Mouse (Mus musculus) 3134 (cell line): ENCODE results near the gene Sorbs1.

Experiments used
- DNase-seq: peaks from one replicate; pipeline ENCODE4 v3.0.0-alpha.2; 2011; ENCODE audit warnings: low spot score; ENCODE audit not compliant: insufficient read length; ENCODE audit errors: extremely low read depth

The Sorbs1 gene

GRCm38 (mm10) chr19:40310410-40311130 lies 203.0 kb downstream of the Sorbs1 start:
- DNase-seq: no peak

- DNase-seq: no peak
Observed at GRCm38 (mm10) chr19:40309911-40310310, 203.7 kb downstream of the Sorbs1 start.

- peak; percentile 65 for DNase-seq
Observed at GRCm38 (mm10) chr19:40307550-40307949, 206.0 kb downstream of the Sorbs1 start.

GRCm38 (mm10) chr19:40306631-40307030 lies 206.9 kb downstream of the Sorbs1 start:
- no peak for DNase-seq

DNA sequence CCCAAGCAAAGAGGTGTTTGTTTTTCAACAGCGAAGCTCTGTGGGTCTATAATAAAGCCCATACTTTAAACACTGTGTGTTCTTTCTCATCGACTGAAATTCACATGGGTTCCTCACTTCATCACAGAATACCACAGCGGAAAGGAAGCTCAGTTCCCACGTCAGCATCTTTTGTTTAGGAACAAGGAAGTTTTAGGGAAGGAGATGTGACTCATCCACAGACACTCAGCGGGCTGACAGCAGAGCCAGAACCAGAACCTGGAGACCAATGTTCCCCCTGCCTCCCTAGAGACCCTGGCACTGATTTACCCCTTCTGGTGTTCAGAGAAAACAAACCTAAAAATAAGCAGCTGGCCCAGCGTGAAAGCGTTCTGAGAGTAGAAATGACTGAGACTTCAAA lies 208.1 kb downstream of the Sorbs1 start:
- no peak for DNase-seq

DNA sequence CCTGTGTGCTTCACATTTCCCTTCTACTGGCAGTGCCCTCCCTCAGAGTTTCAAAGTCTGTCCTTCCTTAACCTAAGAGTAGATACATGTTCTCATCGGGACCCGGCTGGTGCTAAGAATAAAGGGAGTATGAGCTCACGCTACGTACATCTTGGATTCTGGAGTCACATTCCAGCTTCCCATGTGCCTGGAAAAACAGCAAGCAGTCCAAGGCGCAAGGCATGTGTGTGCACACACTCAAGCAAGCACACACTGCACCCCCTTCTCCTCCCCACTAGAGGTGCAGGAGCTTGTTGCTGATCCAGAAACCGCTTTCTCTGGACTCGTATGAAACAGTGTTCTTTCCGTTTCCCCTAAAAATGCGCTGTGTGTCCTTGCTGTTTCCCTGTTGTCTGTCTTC lies 210.7 kb downstream of the Sorbs1 start:
- DNase-seq: no peak

DNA sequence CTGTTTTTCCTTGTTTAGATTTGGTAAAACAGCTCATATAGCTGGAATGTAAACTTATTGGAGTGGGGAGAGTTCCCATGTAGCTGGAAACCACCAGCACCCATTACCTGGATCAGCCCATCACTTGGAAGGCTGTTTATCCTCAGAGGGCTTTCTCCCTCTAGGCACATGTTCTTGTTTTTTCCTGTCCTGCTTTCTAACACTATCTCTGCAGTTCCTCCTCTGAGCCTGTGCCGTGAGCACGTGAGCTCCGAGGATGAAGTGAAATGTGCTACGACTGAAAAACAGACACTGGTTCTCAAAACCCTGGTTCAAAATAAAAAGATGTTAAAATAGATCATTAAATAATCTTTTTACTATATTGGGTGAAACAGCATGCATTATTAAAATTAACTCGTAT lies 211.1 kb downstream of the Sorbs1 start:
- DNase-seq: no peak

GRCm38 (mm10) chr19:40299983-40300759 lies 213.4 kb downstream of the Sorbs1 start:
- no peak for DNase-seq

DNA sequence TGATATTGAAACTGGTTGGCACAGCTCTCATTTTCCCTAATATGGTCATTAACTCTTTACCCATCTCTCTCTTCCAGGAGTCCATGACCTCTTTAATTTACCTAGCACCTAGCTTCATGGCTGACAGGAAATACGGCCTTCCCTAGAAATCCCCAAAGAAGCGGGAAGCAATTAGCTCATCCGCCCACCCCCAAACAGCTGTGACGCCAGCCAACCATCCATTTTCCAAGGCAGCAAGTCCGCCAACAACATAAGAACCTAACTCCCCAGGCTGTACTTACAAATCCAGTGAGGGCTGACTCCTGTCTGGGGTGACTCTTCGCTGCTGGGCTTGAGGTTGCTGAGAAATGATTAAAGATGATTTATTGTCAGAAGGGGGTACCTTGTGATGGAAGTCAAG lies 214.4 kb downstream of the Sorbs1 start:
- no peak for DNase-seq

DNA sequence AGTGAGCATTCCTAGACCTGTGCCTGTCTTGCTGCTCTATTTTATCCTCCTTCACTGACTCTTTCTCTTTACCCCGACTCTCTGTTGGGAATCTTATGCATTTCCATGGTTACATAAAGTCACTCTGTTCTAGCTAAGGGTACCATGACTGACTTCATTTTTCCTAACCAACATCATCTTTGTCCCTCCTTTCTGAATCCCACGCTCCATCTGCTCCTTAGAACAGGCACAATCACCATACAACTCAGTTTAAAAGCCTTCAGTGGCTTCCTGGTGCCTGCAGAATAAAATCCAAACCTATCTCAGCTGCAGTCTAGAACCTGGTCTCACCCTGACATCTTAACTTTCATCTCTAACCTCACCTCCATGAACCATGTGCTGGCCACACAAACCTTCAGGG lies 215.0 kb downstream of the Sorbs1 start:
- DNase-seq: no peak

DNA sequence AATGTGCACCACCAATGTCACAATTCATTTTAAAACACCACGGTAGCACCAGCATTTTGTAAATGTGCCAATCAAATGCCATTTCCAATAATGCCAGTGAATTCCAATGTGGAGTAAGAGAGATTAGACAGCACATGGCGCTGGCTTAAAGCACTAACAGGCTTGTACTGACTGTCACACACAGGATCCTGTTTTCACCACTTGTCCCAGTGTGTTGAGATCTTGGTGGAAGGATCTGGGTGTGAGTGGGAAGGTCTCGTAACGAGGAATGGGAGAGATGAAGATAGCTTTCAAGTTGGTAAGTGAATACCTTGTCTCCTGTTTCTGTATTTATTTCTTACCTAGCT lies 215.8 kb downstream of the Sorbs1 start:
- DNase-seq: no peak

DNA sequence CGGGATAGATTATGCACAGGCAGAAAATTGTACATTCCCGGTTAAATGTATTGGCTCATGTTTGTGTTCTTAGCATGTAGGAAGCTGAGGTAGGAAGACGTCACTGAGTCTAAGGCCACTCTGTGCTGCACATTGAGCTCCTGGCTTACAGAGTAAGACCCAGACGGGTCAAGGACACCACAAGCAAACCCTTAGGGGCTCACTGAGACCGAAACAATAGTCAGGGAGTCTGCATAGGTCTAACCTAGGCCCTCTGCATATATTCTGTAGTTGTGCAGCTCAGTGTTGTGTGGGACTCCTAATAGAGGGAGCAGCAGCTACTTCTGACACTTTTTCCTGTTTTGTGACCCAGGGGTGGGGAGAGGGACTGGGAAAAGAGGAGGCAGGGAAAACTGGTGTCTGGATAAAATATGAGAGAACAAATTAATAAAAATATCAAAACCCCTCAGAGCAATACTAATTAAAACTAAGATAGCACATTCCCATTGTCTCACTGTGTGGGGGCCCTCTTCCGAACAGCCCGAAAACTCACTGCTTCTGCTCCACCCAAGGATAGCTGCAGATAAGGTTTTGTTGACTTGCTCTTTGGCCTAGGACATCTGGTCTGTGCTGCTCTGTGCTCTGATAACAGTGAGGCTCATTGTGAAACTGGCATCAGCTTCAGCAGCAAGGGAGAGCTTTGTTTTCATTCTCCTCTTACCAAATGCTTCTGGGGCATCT lies 216.3 kb downstream of the Sorbs1 start:
- no peak for DNase-seq

DNA sequence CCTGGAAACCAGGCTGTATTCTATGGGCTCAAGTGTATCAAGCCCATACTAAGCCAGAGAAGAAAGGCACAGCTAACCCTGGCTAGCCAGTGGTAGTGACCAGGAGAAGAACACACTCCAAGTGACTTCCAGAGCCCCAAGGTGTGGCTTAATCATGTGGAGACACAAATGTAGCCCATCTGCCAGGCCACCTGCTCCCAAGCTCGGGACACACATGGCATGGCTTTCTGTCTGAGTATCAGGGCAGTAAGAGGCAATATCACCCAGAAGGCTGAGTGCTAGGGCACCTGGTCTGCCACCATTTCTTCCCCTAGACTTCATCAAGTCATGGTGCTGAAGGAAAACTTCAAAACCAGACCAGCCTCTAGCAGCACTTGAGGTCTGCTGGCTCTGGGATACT lies 219.3 kb downstream of the Sorbs1 start:
- DNase-seq: no peak

DNA sequence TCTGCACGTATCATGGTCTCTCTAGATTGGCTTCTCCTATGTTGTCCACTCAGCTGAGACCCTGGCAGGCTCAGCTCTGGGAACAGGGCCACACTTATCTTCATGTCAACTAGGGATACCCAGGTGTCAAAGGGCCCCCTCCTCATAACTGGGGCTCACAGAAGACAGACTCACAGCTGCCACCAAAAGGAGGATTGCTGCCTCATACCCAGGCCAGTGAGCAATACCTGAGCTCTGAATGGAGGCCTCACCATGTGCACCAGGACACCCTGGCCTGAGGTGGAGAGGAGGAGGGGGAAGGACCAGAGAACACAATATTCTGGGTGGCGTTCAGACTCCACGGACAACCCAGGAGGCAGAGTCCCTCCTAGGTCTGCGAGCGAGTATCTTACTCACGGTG lies 219.8 kb downstream of the Sorbs1 start:
- DNase-seq: no peak

GRCm38 (mm10) chr19:40290099-40290724 lies 223.4 kb downstream of the Sorbs1 start:
- no peak for DNase-seq

DNA sequence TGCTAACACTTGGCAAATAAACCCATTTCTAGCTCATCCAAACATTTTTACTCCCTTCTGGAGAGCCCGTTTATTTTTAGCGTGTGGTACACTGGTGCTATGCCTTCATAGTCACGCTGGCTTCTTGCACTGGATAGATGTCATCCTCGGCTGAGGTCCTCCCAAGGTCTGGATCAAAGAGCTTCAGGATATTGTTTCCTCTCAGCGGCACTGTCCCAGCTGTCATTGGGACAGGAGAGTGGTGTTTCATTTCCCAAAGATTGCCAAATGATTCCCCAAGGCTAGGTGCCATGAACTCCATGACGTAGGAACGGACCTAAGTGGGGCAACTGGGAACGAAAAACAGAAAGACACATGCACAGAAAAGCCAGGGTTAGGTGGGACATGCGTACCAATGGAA lies 225.2 kb downstream of the Sorbs1 start:
- DNase-seq: no peak

- DNase-seq: no peak
Observed at GRCm38 (mm10) chr19:40284704-40285103, 228.9 kb downstream of the Sorbs1 start.

DNA sequence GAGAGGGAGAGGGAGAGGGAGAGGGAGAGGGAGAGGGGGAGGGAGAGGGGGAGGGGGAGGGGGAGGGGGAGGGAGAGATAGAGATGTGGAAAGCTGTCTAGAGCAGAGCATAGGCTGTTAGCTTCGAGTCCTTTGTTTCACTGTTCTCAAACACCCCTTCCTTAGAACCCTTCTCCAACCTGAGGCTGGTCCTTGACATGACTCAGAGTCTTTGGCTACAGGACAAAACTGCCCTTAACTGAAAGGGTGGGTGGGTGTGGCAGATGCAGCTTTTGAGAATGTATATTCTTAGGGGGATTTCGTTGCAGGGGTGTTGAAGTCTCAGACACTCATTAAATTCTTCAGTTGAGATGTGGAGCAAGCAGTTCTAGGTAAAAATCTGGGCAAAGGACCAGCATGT lies 230.2 kb downstream of the Sorbs1 start:
- no peak for DNase-seq

- DNase-seq: no peak
Observed at GRCm38 (mm10) chr19:40278372-40279023, 235.1 kb downstream of the Sorbs1 start.

DNA sequence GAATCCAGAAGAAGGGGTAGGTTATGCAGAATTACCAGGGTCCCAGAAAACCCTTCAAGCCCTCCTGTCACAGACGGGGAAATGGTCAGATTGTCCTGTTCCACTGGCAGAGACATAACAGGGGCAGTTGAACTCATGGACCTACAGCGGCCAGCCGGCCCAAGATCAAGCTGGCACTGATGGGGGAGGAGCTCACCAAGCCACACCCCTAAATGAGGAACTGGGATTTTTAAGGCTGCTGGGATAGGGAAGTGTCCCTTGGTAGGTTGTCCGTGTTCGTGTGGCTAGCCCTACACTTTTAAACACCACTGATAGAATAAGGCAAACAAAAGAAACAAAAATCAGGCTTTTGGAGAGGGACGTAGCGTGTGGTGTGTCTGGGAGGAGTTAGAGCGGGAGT lies 236.1 kb downstream of the Sorbs1 start:
- DNase-seq: no peak
